Mouse (Mus musculus): ENCODE results near the gene Nup107.
"Not testable (repeated sequence)": the region's sequence is repeated elsewhere in the genome, so short reads cannot be mapped to it uniquely, and the experiment has no call there.

Gene Nup107

DNA sequence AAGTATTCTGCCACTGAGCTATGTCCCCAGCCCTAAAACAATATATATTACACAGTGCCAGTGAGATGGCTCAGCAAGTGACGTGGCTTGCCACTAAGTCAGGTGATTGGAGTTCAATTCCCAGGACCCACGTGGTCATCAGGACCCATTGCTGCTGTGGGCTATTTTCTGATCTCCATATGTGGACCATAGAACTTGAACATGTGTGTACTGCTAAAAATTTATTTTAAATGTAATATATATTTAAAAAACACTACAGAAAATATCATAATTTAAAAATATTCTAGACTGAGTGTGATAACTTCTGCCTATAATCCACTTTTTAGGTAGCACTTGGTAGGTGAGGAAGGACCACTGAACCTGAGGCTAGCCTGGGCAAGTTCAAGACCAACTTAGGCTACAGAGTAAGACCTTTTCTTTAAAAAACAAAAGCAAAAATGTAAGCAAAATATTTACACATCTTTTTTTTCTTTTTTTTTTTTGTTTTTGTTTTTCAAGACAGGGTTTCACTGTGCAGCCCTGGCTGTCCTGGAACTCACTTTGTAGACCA, 30.1 kb downstream of the Nup107 start:
- no peak for DNase-seq

DNA sequence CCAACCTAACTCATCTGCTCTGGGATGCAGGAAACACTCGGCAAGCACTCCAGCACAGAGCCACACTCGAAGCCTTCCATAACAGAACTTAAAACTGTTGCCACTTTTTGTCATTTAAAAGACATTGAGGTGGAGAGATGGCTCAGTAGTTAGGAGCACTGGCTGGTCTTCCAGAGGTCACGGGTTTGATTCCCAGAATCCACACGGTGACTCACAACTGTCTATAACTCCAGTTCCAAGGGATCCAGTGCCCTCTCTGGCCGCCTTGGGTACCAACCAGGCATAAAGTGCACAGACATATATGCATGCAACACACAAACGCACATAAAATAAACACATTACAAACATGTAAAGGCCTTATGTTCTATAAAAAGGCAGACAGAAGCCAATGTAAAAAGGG, 31.0 kb downstream of the Nup107 start:
- DNase-seq: no peak

DNA sequence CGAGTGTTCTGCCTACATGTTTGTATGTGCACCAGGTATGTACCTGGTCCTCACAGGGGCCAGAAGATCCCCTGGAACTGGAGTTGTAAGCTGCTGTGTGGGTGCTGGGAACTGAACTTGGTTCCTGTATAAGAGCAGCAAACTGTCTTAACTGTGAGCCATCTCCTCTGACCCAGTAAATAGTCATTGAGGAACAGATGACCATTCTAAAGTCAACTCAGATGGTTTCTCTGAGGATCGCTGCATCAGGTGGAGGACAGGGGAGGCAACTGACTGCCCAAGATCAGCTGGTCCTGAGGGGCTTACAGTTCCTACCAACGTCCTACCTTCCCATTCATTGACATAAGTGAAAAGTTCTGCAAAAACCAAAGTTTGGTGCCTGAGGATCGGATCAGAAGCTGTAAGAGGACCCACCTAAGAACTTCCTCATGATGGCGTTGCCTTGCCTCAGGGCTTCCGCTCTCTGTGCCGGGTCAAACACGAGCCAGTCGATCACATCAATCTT, 31.6 kb downstream of the Nup107 start:
- DNase-seq: no peak

DNA sequence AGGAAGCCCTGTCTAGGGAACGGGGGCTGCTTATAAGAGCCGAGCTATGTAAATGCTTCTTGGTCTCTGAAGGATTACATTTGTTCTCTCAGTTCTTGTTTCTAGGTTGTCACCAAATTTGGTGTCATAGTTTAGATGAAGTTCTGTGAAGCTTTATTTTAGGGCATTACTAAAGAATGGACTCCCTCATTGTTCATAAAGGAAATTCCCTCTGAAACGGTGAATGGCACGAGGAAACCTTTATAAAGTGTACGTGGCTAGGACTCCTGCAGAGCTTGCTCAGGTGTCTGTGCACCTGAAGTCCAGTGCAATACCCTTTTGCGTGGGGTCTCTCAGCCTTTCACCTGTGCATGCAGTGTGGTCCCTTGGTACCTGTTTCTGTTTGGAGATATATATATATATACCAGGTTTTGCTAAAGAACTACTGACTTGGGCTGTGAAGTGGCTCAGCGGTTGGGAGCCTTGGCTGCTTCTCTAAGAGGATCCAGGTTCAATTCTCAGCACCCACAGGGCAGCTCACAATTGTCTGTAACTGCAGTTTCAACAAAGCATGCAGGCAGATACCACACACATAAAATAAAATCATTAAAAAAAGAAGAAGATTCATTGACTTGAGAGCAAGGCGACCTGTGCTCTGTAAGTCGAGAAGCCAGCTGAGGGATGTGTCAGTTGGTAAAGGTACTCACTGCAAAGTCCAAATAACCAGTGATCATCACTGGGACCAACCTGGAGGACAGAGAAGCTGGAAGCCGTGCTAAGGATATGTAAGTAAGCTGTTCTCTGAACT, 32.5 kb downstream of the Nup107 start:
- DNase-seq: no peak

DNA sequence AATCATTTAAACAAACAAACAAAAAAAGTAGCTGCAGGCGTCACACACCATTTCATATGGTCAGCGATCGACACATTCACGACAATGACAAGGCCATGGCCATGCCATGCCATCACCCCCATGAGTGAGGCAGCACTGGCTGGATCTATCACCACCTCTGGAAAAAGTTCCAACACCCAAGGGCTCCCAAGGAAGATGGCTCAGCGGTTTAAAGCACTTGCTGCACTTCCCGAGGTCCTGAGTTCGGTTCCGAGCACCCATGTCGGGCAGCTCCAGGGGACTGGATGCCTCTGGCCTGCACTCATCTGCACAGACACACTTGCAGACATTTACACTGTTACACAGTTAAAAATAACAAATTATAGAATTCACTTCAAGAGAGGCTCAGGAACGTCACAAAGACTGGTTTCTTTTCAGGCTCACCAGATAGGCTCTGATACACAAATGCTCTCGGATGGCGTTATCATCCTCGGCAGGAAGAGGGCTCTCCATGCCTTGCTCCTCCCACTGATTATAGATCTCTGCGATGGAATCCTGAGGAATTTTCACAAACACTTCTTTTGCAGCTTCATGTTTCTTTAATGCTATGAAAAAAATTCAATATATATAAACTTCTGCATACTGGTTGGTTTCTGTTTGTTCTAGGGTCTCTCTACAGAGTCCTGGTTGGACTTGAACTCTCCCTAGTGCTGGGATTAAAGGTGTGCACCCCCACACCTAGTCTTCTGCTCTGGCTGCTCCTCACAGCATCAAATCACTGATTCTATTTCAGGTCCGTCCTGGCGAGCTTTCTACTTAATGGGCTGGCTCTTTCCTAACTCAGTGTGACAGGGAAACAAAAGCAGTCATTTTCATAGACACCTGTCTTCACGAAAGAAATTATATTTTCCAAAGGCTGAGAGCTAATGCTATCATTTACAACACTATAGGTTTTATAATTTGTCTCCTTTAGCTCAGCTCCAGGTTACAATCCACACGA, 33.5 kb downstream of the Nup107 start:
- no peak for DNase-seq

DNA sequence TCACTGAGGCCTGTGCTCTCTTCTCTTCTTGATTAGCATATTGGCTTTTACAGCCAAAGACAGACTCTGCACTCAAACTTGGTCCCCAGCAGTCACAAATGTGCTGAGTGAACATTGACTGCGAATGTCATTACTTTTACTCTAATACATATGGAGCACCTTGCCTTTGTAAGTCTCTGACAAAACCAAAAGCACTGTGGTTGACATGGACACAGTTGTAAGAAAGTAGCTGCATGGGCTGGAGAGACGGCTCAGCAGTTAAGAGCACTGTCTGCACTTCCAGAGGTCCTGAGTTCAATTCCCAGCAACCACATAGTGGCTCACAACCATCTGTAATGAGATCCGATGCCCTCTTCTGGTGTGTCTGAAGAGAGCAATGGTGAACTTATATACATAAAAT, 34.2 kb downstream of the Nup107 start:
- DNase-seq: not testable (repeated sequence)

DNA sequence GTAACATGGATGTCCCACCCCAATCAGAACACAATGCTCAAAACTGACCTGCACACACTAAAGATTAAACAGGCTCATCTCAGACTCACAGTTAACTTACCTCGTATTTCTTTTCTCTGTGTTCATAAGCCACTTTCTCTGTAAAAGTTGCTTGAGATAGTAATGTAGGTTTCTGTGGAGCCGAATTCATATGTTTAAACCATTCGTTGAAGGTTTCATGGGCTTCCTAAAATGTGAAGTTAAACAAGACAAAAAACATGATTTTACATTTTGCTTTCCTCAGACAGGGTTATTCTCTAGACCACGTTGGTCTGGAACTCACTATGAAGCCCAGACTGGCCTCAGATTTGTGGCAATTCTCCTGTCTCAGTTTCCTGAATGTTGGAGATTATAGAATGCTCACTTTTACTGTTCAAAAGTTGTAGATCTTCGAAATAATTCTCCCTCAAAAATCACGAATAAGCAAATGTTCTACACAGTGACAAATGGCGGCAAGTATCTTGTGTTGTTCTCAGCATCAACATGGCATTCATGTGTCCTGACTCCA, 34.6 kb downstream of the Nup107 start:
- no peak for DNase-seq

DNA sequence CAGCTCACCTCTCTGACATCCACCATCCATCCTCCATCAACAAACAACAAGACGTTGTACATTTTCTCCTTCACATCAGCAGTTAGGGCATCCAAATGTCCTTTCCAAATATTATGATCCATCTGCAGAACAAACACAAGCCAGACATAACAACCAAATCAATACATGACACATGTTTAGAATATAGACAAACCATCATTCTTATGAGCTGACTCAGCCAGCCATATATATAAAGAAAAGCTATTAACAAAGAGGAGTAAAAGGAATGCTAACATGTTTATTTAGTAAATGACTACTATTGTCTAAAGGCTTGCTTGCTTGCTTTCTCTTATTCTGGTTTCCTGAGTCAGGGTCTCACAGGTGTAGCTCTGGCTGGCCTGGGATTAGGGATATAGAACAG, 35.2 kb downstream of the Nup107 start:
- no peak for DNase-seq

DNA sequence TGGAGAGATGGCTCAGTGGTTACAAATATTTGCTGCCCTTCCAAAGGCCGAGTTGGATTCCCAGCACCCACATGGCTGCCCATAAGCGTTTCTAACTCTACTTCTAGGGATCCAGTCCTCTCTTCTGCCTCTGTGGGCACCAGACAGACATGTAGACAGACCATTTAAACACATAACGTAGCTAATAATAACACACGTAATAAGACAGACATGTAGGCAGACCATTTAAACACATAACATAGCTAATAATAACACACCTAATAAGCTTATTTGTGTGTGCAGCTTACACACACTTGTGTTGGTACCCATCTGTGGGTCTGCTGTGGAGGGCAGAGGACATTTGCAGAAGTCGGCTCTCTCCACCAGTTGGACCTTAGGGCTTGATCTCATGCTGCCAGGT, 35.7 kb downstream of the Nup107 start:
- DNase-seq: no peak

DNA sequence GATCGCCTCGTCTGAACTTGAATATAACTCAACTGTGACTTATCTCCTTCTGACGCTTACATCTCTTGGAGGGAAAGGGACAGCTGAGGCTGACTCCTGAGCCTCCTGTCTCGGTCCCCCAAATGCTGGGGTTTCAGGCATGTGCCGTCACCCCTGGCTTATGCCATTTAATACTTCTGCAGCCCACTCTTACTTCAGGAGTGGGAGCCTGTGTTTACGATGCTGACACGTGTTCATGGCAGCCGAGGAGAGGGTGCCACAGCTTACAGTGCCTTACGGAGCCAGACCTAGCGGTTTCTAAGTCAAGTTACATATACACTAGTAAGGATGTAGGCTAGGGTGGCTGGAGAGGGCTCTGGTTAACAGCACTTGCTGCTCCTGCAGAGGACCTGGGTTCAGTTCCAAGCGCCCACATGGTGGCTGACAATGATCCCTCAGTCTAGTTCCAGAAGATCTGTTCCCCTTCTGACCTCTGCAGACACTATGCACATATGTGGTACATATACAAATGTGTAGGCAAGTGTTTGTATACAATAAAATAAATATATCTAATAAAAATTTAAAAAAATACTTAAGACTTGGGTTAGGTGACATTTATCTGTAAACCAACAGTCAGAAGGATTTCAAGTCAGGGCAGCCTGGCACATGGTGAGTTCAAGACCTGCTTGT, 36.6 kb downstream of the Nup107 start:
- DNase-seq: no peak

DNA sequence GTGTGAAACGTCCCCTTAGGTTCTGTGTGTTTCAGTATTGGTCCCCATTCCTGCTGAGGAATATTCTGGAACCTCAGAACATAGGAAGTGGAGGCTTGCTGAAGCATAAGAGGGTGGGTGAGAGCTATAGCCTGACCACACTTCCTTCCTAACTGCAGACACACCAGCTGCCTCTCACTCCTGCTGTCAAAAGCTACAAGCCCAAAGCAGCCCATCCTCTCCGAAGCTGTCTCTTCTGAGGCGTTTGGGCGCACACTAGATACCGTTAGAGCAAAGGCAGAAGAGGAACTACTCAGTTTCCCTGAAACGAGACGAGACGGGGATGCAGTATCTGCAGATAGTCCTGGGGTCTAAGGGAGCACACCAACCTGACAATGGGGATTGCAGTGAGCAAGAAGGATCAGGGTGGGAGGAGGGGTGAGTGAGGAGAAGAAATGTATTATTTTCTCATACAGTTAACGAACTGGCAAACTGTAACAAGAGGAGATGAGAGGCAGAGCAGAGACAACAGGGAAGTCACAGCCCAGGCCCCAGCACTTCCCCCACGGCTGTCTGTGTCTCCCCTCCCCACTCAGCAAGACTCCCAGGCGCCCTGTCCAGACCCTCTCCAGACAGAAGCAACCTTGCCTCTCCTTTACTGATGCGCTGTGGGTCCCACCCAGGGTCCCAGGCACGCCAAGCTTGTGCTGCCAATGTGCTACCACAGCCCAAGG, 37.3 kb downstream of the Nup107 start:
- DNase-seq: no peak

DNA sequence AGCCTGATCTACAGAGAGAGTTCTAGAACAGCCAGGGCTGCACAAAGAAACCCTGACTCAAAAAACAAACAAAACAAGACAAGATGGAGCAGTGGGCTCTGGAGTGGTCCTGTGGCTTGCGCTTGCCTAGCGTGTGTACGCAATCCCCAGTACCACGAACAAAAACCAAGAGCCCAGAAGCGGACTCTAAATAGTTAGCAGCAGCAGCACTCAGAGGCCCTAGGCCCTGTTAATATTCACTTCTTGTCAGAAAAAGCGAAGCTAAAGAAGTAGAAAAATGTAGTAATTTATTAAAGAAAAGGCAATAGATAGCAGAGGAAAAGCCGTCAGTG, 37.9 kb downstream of the Nup107 start:
- DNase-seq: no peak

DNA sequence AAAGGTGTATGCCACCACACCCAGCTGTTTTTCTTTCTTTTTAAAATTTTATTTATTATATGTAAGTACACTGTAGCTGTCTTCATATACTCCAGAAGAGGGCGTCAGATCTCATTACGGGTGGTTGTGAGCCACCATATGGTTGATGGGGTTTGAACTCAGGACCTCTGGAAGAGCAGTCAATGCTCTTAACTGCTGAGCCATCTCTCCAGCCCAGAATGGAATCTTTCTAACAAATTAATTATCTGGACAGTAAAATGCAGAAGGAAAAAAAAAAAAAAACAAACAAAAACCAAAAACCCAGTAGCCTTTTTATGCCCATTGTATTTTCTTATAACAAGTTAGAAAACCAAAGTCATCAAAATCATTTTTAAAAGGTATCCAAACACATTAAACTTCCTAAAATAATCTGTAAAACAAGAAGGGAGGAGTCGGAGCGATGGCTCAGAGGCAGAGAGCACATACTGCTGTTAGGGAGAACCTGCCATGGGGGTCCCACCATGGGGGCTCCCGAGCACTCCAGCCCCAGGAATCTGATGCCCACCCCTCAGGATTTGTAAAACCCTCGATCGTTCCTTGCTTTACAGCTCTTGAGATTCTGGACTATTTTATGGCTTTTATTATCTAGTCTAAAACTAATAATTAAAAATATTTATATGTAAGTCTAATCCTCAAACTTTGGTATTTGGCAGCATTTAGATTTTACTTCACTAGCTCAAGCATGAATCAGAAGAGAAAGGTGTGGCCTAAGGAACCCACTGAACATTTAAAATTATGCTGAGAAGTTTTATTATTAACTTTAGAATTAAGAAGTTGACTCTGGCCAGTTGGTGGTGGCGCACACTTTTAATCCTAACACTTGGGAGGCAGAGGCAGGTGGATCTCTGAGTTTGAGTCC, 38.5 kb downstream of the Nup107 start:
- no peak for DNase-seq

DNA sequence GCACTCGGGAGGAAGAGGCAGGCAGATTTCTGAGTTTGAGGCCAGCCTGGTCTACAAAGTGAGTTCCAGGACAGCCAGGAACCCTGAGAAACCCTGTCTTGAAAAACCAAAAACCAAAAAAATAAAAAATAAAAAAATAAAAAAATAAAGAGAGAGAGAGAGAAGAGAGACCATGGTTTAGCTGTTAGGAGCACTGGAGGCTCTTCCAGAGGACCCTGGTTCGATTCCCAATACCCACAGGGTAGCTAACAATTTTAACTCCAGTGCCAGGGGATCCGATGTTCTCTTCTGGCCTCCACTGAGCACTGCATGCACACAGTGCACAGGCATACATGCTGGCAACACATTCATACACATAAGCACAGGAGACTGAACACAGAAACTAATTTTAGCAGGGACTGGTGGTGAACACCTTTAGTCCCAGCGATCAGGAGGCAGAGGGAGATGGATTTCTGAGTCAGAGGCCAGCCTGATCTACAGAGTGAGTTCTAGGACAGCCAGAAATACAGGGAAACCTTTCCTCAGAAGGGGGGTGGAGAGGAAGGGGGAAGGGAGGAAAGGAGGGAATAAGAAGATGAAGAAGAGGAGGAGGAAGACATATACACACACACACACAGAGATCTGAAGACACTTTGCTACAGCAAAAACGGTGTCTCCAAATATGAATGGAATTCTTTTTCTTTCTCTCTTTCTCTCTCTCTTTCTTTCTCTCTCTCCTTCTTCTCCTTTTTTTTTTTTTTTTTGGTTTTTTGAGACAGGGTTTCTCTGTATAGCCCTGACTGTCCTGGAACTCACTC, 39.5 kb downstream of the Nup107 start:
- DNase-seq: no peak

DNA sequence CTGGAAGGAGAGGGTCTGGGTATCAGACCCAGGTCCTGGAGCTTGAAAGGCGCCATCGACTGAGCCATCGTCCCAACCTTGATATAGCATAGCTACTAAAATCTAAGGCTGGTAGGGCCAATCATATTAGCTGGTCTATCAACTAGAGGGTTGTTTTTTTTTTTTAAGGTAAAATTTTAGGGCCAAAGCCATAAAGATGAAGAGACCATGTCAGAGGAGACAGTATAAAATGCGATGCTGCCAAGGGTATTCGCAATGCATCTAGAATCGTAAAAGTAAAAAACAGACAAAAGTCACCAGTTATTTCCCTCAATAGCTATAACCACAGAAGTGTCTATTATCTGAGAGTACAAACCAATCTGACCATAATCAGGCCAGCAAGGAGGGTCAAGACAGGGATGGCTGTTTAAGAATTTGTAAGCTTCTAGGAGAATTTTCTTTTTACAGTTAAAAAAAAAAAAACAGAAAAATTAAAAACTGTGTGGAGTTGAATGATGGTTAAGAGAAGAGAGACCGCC, 40.1 kb downstream of the Nup107 start:
- no peak for DNase-seq

DNA sequence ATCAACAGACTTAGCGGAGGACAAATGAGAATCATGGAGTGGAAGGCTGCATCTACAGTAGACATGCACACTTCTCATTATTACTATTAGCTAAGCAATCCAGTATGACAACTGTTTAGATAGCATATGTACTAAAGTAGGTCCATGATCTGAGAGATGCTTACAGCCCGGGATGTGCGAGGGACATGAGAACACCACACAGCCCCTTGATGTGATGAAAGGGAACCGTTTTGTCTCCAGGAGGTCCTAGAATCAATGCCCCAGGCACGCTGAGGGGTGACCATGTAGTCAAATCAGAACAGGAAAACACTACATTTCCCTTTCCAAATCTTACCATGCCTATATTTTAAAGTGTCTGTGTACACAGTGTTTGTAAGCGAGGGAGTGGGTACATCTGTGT, 40.8 kb downstream of the Nup107 start:
- DNase-seq: no peak

DNA sequence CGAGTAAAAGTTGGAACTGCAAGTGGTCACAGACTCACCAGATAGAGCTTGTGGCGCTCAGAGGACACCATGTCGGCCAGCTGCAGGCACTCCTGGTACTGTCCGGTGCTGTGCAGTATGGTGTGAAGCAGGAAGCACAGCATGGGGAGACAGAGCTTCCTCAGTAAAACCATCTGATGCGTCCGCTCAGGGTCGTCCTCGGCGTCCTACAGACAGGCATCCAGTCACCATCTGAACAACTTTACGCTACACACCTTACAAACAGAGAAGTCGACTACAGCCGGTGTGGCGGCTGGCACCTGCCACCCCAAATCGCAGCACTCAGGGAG, 41.3 kb downstream of the Nup107 start:
- DNase-seq: no peak

DNA sequence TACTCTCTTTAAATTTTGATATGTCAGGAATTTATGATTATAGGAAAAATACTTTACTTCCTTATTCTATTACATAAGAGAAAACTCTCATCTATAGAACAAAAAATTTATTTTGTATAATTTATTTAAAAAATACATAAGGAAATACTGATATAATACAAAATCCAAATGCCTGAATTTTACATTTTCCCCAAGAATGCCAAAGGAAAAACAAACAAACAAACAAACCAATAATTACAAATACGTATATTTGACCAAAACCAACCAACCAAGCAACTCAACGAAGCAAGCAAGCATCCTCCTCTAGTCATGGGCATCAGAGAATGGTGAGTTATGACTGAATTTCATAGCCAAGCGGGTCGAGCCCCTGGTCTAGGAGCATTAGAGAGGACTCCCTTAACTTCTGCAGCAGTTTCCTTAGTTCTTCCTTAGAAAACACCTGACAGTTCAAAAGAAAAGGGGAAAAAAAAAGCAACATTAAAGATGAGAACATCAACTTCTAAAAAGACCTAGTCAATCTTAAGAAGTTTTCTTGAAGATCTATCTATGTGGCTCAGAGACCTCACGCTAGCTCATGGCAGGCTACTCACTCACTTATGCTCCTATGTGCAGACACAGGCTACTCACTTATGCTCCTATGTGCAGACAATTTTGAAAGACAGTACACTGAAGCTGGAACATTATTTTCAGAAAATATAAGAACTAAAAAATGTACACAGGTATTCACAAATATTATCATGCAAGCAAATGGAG, 41.8 kb downstream of the Nup107 start:
- DNase-seq: no peak

DNA sequence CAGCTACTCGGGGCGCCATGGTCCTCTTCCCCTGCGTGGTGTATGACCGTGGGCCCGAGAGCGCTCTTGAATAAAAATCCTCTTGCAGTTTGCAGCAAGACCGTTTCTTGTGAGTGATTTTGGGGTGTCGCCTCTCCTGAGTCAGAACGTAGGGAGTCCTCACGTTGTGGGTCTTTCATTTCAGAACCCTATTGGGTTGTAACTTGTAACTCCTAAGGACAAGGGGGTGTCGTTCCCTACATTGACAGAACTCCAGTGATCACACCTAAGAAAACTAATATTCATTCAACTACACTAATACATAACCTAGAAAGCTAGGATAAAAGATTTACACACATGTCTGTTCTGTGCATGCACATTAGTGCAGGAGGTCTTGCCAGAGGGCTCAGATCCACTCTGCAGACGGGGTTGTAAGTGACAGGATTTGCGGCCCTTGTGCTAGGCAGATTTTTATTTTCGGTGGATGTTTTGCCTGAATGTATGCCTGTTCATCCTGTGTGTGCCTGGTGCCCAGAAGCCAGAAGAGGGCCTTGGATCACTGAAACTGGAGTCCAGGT, 42.6 kb downstream of the Nup107 start:
- DNase-seq: no peak
